Mouse (Mus musculus) kidney, embryonic 16.5 days (tissue): Measurements from ENCODE around the gene Aco1. TPM values are rescaled to one million over a fixed set of nuclear protein-coding genes. Genes with fewer than 3 reads are reported as not detected.
A peak's percentile ranks its signal among the peaks of the same experiment; 100 is the strongest.

Experiments used
- ATAC-seq: fragments of 200-750 bp; cut with Nextera tagmentation; 2 replicates; pipeline ENCODE4 v1.8.0; 2017; ENCODE audit warnings: moderate TSS enrichment; ENCODE audit not compliant: low FRiP score, low TSS enrichment
- H3K27ac ChIP-seq: fragments of 300-500 bp; sonication (generic); 2 replicates; pipeline ENCODE4 v1.5.1; 2014; ENCODE audit warnings: low read length
- H3K27me3 ChIP-seq: fragments of 300-500 bp; sonication (generic); 2 replicates; pipeline ENCODE4 v1.6.1; 2014; ENCODE audit warnings: low read length, control low read depth, mixed read lengths; ENCODE audit not compliant: insufficient read depth
- H3K36me3 ChIP-seq: fragments of 300-500 bp; sonication (generic); 2 replicates; pipeline ENCODE4 v1.6.1; 2014; ENCODE audit warnings: low read length, control low read depth, mixed read lengths; ENCODE audit not compliant: insufficient read depth
- H3K4me1 ChIP-seq: fragments of 300-500 bp; sonication (generic); 2 replicates; pipeline ENCODE4 v1.6.1; 2014; ENCODE audit warnings: low read length, control low read depth, mixed read lengths; ENCODE audit not compliant: insufficient read depth
- H3K4me2 ChIP-seq: fragments of 300-500 bp; sonication (generic); replicated peaks from 2 replicates; pipeline ENCODE4 v1.6.1; 2014; ENCODE audit warnings: low read depth, low read length
- H3K4me3 ChIP-seq: fragments of 300-500 bp; sonication (generic); 2 replicates; pipeline ENCODE4 v1.5.1; 2014; ENCODE audit warnings: mild to moderate bottlenecking, low read length
- H3K9ac ChIP-seq: fragments of 300-500 bp; sonication (generic); replicated peaks from 2 replicates; pipeline ENCODE4 v1.6.1; 2014; ENCODE audit warnings: low read length
- H3K9me3 ChIP-seq: fragments of 300-500 bp; sonication (generic); 2 replicates; pipeline ENCODE4 v1.6.1; 2016; ENCODE audit warnings: low read length, control low read depth
- WGBS: fragments of 180-500 bp; shearing (Covaris S2); extraction: QIAGEN DNeasy Blood & Tissue Kit; methylation state at CpG from one replicate; pipeline ENCODE4 v1.1.7; 2014; 5-methylcytosine and 5-hydroxymethylcytosine counted together
- polyA plus RNA-seq: library from polyadenylated mRNA; unstranded; fragments of >200 nt; fragmentation: Nextera tagmentation; extraction: Ambion mirVana; gene quantifications from 2 replicates; pipeline ENCODE4 v1.2.1, GENCODE M21; 2015

Aco1 gene
- polyA plus RNA-seq, 1 experiment from 2014 or later, result 89.4 TPM

- Histone ChIP-seq H3K27me3 (no peaks in the 10 kb centered on the region), H3K36me3 (peaks cover 55% of the 10 kb centered on the region), H3K4me3 (no peak overlapping the region), H3K4me1 (no peaks in the 10 kb centered on the region), H3K4me2 (no peak overlapping the region), H3K9ac (no peak overlapping the region), H3K9me3 (no peaks in the 10 kb centered on the region), H3K27ac (no peak overlapping the region)
- ATAC-seq, result no peak
- WGBS, result 91% methylated on average over 17 of the region's 17 CpGs
Measured at GRCm38 (mm10) chr4:40178584-40178983, 35.7 kb downstream of the Aco1 start.

- ATAC-seq, result no peak
- H3K27me3 ChIP-seq, result no peaks in the 10 kb centered on the region
- H3K9me3 ChIP-seq, result no peaks in the 10 kb centered on the region
- H3K4me2 ChIP-seq, result no peak overlapping the region
- peaks cover 66% of the 10 kb centered on the region for H3K36me3 ChIP-seq
- no peak overlapping the region for H3K9ac ChIP-seq
- no peak overlapping the region for H3K27ac ChIP-seq
- 96% methylated on average over 6 of the region's 6 CpGs for WGBS
- H3K4me1 ChIP-seq, result no peaks in the 10 kb centered on the region
- H3K4me3 ChIP-seq, result no peak overlapping the region
Measured at GRCm38 (mm10) chr4:40180046-40180445, 37.2 kb downstream of the Aco1 start.

- H3K9ac ChIP-seq, result no peak overlapping the region
- H3K9me3 ChIP-seq, result no peaks in the 10 kb centered on the region
- H3K36me3 ChIP-seq, result peaks cover 64% of the 10 kb centered on the region
- no peaks in the 10 kb centered on the region for H3K27me3 ChIP-seq
- peak overlapping the region; percentile 59; the same call in 1 of the 2 replicates for H3K27ac ChIP-seq
- H3K4me2 ChIP-seq, result no peak overlapping the region
- 89% methylated on average over 8 of the region's 8 CpGs for WGBS
- H3K4me3 ChIP-seq, result no peak overlapping the region
- H3K4me1 ChIP-seq, result no peaks in the 10 kb centered on the region
- ATAC-seq, result peak; percentile 92
Measured at GRCm38 (mm10) chr4:40181681-40182080, 38.8 kb downstream of the Aco1 start.

- no peak overlapping the region for H3K4me2 ChIP-seq
- ATAC-seq, result no peak
- no peaks in the 10 kb centered on the region for H3K4me1 ChIP-seq
- no peak overlapping the region for H3K9ac ChIP-seq
- no peaks in the 10 kb centered on the region for H3K27me3 ChIP-seq
- no peak overlapping the region for H3K4me3 ChIP-seq
- H3K9me3 ChIP-seq, result no peaks in the 10 kb centered on the region
- H3K36me3 ChIP-seq, result peaks cover 70% of the 10 kb centered on the region
- H3K27ac ChIP-seq, result peak overlapping the region; percentile 59; the same call in 1 of the 2 replicates
- WGBS, result 47% methylated on average over 14 of the region's 14 CpGs
Measured at GRCm38 (mm10) chr4:40182651-40183320, 39.9 kb downstream of the Aco1 start.

GRCm38 (mm10) chr4:40183781-40184180 lies 40.9 kb downstream of the Aco1 start:
- ATAC-seq, result no peak
- no peak overlapping the region for H3K4me2 ChIP-seq
- H3K9ac ChIP-seq, result no peak overlapping the region
- peaks cover 74% of the 10 kb centered on the region for H3K36me3 ChIP-seq
- no peak overlapping the region for H3K27ac ChIP-seq
- H3K27me3 ChIP-seq, result no peaks in the 10 kb centered on the region
- H3K9me3 ChIP-seq, result no peaks in the 10 kb centered on the region
- no peak overlapping the region for H3K4me3 ChIP-seq
- no peaks in the 10 kb centered on the region for H3K4me1 ChIP-seq
- WGBS, result 92% methylated on average over 6 of the region's 6 CpGs

- Histone ChIP-seq H3K27ac (no peak overlapping the region), H3K4me2 (no peak overlapping the region), H3K4me1 (no peaks in the 10 kb centered on the region), H3K27me3 (no peaks in the 10 kb centered on the region), H3K9me3 (no peaks in the 10 kb centered on the region), H3K9ac (no peak overlapping the region), H3K36me3 (peaks cover 78% of the 10 kb centered on the region), H3K4me3 (no peak overlapping the region)
- 72% methylated on average over 5 of the region's 5 CpGs for WGBS
- ATAC-seq, result no peak
Measured at GRCm38 (mm10) chr4:40184470-40184869, 41.6 kb downstream of the Aco1 start.

GRCm38 (mm10) chr4:40187956-40188355 lies 45.1 kb downstream of the Aco1 start:
- Histone ChIP-seq H3K9ac (no peak overlapping the region), H3K27me3 (no peaks in the 10 kb centered on the region), H3K9me3 (no peaks in the 10 kb centered on the region), H3K27ac (no peak overlapping the region), H3K36me3 (peaks cover 74% of the 10 kb centered on the region), H3K4me3 (no peak overlapping the region), H3K4me1 (no peaks in the 10 kb centered on the region), H3K4me2 (no peak overlapping the region)
- no peak for ATAC-seq
- 91% methylated on average over 7 of the region's 7 CpGs for WGBS

GRCm38 (mm10) chr4:40192246-40192645 lies 49.4 kb downstream of the Aco1 start:
- no peak overlapping the region for H3K4me3 ChIP-seq
- no peak for ATAC-seq
- no peaks in the 10 kb centered on the region for H3K9me3 ChIP-seq
- H3K36me3 ChIP-seq, result peaks cover 68% of the 10 kb centered on the region
- H3K4me2 ChIP-seq, result no peak overlapping the region
- H3K4me1 ChIP-seq, result no peaks in the 10 kb centered on the region
- peak overlapping the region; percentile 40; the same call in 1 of the 2 replicates for H3K27ac ChIP-seq
- no peaks in the 10 kb centered on the region for H3K27me3 ChIP-seq
- H3K9ac ChIP-seq, result no peak overlapping the region
- 72% methylated on average over 2 of the region's 2 CpGs for WGBS

GRCm38 (mm10) chr4:40193461-40193860 lies 50.6 kb downstream of the Aco1 start:
- peaks cover 68% of the 10 kb centered on the region for H3K36me3 ChIP-seq

GRCm38 (mm10) chr4:40195336-40195735 lies 52.5 kb downstream of the Aco1 start:
- Histone ChIP-seq H3K4me2 (no peak overlapping the region), H3K4me3 (no peak overlapping the region), H3K9me3 (no peaks in the 10 kb centered on the region), H3K4me1 (no peaks in the 10 kb centered on the region), H3K36me3 (peaks cover 55% of the 10 kb centered on the region), H3K27ac (no peak overlapping the region), H3K27me3 (no peaks in the 10 kb centered on the region), H3K9ac (no peak overlapping the region)
- ATAC-seq, result no peak
- 97% methylated on average over 2 of the region's 2 CpGs for WGBS

More at GRCm38 (mm10) chr4:40193461-40193860, 50.6 kb downstream of the Aco1 start:
- no peak overlapping the region for H3K4me3 ChIP-seq
- H3K27ac ChIP-seq, result no peak overlapping the region
- no peaks in the 10 kb centered on the region for H3K9me3 ChIP-seq
- 81% methylated on average over 9 of the region's 9 CpGs for WGBS
- H3K4me1 ChIP-seq, result no peaks in the 10 kb centered on the region
- no peak overlapping the region for H3K9ac ChIP-seq
- no peak overlapping the region for H3K4me2 ChIP-seq
- H3K27me3 ChIP-seq, result no peaks in the 10 kb centered on the region
- ATAC-seq, result no peak
